Mouse (Mus musculus): ENCODE results near the gene Eps8l2.

Gene Eps8l2

DNA sequence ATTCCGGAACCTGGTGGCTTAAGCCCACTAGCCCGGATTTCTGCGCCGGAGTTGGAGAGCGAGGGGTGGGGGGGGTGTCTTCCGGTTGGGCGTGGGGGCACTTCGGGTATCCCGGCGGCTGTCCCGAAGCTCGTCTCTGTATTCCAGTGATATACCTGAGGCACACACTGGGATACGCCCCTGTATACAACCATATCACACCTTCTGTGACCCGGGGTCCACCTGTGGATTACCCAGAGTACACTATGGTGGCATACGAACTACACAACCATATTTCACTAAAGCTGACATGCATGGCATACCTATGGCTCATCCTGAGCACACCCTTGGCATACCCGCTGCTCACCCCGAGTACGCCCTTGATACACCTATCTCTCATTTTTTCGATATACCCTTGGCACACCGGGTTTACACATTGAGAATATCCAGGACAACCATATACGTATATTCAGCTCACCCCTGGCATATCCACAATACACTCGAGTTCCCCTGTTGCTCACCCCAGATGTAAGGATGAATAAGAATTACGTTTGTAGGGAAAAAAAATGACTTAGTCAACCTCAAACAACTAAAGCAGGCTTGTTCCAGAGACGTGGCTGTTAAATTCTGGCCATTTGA, 10.2 kb upstream of the Eps8l2 start:
- DNase-seq (ENCODE audit: low spot score in 2 of 2) = no peak

DNA sequence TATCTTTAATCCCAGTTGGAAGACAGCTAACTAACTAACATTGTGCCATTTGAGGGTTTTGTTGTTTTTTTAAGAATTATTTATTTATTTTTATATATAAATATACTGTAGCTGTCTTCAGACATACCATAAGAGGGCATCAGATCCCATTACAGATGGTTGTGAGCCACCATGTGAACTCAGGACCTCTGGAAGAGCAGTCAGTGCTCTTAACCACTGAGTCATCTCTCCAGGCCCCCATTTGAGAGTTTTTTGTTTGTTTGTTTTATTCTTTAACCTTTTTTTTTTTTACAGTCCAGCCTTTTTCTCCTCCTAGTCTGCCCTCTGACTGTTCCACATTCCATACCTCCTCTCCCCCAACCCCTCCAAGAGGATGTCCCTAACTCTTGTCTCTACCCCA, 8.0 kb upstream of the Eps8l2 start:
- DNase-seq (ENCODE audit: low spot score in 2 of 2) = no peak

DNA sequence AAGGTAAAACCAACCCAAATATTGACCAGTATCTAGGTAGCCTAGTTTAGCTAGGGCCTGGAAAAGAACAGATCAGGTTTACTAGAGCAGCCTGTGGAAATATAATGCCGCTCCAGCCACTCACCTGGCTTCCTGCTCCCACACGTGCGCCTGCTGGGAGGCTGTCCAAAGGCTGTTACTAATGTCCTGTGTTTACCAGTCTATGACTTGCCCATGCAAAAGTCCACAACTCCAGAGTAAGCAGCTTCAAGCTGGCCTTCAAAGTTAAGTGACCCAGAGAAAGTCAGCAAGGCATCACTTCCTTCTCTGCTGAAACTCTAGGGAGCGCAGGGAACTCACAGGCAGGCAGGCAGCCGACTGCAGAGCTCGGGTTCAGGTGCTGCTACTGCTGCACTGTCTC, 6.7 kb upstream of the Eps8l2 start:
- DNase-seq (ENCODE audit: low spot score in 2 of 2) = no peak

DNA sequence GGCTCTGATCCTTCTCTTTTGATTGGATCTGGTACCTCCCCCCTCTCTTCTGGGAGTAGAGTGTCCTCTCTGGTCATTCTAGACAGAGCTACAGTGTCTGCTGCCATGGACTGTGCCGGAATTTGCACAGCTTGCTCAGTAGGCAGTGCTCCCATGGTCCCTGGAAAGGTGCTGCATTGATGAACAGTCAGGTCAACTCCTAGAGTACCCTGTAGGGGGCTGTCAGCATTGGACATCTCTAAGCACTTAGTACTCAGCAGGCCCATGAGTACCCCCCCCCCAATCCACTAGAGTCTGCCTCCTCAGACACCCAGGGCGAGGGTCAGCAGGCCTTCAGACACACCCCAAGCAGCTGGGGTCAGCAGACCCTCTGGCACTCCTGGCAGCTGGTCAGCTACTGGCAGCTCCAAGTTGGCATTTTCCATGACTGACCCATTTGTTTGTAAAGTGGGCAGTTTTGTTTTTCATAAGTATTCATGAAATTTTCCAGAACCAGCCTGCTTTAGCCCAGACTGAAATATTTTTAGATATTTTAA, 3.6 kb upstream of the Eps8l2 start:
- no peak for DNase-seq (ENCODE audit: low spot score in 2 of 2)

DNA sequence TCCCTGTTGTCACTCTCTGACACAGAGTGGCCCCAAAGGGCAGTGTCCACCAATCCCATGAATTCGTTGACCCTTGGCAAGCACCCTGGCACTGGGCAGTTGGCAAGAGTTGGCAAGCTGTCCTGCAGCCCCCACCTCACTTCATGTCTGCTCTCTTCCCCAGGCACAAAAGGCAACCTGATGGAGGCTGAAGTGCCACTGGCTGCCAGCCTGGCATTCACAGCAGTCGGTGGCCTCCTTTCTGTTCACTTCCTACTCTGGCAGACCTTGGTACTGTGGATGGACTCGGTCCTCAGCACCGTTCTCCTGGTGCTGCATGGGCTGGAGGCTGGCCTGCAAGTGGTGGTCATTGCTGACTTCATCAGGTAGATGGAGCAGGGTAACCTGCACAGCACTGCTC, 3.0 kb upstream of the Eps8l2 start:
- DNase-seq (ENCODE audit: low spot score in 2 of 2) = no peak

DNA sequence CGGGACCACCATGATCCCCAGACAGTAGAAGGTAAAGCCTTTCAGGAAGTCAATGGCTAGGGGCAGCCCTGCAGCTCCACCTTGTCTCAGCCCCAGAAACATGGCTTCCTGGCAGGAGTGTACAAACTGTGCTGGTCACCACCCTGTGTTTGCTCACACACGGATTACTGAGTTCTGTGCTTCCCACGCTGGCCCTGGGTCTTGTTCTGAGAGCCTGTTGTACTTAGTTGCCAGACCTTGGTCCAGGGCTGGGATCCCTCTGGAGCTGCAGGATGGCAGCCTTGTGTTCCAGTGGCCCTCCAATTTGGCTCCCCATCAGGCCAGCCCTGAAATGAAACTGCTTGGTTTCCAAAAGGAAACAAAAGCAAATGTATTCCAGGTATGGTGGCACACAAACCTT, 2.4 kb upstream of the Eps8l2 start:
- no peak for DNase-seq (ENCODE audit: low spot score in 2 of 2)

DNA sequence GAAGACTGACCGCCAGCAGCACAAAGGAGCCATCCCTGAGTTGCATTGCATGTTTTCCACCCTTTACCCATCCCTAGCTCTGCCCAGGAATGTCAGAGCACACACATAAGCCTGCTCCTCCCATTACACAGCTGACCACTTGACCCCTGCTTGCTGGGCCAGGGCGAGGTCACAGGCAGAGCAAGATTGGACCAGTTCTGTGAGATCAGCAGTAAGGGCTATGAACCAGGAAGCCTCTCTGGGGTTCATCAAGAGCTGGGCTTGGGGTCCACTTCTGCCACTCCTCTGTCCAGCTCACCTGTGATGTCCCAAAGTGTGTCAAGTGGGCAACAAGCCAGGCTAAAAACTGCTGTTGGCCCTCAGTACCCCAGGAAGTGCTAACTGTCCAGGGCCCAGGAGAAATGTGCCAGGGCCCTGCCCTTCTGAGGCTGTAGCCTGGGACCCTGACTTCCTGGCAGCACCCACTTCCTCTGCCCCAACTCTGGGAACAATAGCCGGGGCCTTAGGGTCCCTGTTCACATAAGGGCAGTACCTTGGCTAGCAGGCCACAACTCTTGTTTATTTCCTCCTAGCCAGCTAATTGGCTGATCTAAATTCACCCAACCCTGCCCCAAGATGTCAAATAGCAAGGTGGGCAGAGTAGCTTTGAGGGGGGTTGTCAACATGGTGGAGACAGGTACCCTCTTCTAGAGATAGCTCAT, 814 bp upstream of the Eps8l2 start:
- DNase-seq (ENCODE audit: low spot score in 2 of 2) = no peak

DNA sequence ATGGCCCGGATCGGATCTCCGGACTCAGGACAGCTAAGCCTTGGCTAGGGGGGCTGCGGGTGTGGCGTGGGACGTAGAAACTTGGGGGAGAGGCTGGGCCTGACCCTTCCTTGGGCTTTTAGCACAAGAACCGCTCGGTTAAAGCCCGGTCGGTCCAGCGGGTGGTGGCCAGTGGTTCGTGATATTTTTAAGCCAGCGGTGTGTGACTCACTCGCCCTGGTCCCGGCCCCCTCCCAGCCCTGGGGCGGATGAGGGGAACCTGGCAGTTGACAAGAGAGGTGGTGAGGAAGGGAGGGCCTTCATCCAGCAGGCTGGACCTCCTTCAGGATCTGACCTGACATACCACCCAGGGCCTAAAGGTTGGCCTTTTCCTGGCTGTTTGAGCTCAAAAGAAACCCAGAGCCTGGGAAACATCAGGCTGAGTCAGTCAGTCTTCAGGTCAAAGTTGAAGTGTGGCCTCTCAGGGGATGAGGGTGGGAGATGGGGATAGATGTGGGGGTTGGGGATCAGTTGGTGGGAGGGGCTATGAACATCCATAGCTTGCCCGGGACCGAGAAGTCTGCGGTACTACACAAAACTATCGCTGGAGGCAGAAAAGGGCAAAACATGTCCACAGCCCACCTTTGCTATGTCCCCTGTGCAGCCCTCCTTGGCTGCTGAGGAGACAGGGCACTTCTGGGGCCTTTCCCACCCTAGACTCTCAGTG, 688 bp downstream of the Eps8l2 start:
- no peak for DNase-seq (ENCODE audit: low spot score in 2 of 2)

DNA sequence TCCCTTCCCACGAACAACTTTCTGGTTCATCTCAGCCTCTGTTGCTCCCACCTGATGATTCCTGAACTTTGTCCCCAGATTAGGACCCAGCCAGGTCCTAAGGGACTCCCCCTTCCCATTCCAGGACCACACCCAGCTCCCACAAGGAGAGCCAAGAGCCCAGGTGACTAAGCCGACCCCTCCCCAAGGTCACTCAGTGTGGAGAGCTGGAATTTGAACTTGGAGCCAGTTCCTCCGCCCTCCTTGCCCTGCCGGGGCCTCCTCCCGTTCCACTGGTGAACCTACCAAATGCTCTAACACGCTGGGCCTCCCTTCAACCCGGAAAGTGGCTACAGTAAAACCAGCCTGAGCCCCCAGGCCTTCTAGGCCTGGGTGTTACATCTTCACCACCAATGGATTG, 1.3 kb downstream of the Eps8l2 start:
- no peak for DNase-seq (ENCODE audit: low spot score in 2 of 2)

DNA sequence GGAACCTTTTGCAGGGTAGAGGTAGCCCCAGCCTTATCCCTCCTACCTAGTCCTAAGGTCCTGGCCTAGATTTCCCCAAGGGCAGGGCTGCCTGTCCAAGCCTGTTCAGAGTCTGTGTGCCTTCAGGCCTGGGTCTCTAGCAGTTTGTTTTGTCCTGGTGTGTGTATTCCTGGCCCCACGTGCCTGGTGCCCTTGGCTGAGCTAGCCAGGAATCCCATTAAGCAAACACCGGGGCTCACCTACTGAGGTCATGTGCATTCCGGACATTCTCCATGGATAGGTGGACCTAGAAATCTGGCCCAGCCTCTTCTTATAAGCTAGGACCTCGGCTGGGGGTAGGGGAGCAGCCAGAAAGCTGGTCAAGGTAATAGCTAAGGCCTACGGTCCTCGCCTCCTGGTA, 1.8 kb downstream of the Eps8l2 start:
- DNase-seq (ENCODE audit: low spot score in 2 of 2) = no peak

DNA sequence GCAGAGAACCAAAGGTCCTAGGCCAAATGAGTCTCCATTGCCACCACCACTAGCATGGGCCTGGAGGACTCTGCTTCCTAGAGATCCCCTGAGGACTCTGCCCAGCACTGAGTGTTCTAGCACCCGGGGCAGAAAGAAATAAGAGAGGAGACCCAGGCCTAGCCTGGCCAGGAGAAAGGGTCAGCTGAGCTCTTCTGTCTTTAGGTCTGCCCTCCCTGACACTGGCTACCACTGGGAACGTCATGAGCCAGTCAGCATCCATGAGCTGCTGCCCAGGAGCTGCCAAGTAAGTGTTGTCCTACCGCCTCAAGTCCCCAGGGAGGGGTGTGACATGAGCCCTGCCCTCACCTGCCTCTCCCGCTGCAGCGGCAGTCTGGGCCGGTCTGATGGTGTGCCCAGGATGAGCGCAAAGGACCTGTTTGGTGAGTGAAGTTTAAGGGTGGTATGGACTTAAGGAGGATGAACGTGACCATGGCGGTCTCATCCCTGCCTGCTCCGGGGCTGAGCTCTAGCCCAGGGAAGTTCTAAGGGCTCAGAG, 3.1 kb downstream of the Eps8l2 start:
- no peak for DNase-seq (ENCODE audit: low spot score in 2 of 2)

DNA sequence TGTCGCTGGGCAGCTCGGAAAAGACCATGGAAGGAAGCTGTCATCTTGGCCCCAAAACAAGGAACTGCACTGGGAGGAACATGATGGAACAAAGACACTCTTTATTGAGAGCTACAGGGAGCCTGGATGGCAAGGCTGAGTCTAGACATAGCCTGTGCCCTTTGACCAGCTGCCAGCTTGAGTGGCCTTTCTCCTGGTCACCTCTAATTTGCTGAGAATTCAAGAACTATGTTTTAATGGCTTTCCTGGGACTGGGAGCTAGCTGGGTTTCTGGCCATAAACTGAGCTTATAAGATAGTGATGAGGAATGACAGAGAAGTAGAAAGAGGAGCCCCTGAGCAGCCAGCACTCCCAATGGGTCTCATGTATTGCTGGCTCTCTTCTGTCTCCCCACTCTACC, 4.5 kb downstream of the Eps8l2 start:
- no peak for DNase-seq (ENCODE audit: low spot score in 2 of 2)

DNA sequence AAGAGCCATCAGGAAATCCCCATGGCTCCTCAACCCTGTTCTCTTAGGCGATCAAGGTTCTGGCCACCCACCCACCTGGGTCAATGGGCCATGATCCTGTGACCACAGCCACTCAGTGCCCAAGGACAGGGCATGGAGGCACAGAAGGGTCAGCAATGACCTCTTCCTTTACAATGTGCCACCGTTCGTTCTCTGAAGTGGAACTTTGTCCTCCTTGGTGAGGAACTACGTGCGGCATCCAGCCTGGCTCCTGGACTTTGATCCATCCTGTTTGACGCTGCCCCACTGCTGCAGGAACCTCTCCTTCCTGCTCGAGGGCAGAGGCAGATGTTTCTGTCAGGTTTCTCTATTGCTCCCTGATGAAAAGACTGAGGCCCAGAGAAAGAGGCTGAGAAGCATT, 5.0 kb downstream of the Eps8l2 start:
- DNase-seq (ENCODE audit: low spot score in 2 of 2) = no peak

DNA sequence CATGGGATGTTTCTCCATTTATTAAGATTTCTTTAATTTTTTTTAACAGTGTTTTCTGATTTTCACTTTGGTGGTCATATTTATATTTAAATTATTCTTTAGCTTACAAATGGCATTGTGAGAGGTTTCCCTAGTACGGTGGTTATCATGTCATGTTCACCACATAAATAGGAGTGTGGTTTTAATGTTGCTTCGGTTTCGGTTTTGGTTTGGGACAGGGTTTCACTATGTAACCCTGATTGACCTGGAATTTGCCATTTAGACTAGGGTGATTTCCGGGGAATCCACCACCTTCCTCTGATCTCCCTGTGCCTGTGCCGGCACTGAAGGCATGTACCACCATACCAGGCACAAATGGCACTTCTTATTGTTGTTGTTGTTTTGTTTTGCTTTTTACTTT, 6.1 kb downstream of the Eps8l2 start:
- no peak for DNase-seq (ENCODE audit: low spot score in 2 of 2)

DNA sequence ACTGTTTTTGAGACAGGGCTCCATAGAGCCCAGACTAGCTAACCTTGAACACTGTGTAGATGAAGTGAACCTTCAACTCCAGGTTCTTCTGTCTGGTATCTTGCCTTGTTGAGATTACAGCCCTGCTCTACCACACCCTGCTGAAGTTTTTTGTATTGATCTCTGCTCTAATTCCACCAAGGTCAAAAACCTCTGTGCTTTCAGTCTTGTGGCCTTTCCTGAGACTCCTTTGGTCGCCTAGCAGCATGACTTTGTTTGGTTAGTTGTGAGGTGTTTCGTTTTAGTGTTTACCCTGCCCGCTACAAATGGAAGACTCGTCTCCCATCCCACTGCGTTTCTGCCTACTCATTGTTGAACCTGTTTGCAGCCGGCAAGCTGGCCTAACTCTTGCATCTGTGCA, 12.4 kb downstream of the Eps8l2 start:
- DNase-seq (ENCODE audit: low spot score in 2 of 2) = no peak

DNA sequence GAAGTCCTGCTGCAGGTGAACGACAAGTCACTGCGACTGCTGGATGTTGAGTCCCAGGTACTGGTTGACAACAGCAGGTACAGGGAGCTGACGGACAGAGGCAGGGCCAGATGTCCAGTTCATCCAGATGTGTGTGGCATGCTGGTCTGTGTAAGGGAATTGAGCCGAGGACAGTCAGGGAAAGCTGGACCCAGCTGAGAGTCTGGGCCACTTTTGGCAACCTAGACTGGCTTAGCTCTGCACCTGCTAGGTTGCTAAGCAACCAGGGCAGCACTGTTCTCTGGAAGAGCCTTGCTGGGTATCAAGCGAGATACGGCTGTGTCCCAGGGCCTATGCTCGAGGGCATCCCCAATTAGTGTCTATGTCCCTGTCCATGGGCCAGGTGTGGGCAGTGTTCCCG, 16.4 kb downstream of the Eps8l2 start:
- DNase-seq (ENCODE audit: low spot score in 2 of 2) = no peak

DNA sequence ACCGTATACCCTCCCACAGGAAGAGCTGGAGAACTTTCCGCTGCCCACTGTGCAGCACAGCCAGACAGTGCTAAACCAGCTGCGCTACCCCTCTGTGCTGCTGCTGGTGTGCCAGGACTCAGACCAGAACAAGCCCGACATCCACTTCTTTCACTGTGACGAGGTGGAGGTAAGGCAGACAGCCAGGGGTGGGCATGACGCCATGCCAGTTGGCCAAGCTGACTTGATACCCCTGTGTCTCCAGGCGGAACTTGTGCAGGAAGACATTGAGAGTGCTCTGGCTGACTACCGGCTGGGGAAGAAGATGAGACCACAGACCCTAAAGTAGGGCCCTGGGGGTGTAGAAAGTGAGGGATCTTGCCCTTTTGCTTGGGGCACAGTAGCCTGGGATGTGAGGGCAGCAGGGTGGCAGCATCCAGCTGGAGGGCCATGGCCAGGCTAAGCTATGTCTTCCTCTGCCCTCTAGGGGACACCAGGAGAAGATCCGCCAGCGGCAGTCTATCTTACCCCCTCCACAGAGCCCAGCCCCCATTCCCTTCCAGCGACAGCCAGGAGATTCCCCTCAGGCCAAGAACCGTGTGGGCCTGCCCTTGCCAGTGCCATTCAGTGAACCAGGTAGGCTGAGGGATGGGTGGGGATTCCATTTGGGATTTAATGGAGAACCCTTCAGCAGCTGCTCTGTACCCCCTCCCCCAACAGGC, 17.1 kb downstream of the Eps8l2 start:
- no peak for DNase-seq (ENCODE audit: low spot score in 2 of 2)

DNA sequence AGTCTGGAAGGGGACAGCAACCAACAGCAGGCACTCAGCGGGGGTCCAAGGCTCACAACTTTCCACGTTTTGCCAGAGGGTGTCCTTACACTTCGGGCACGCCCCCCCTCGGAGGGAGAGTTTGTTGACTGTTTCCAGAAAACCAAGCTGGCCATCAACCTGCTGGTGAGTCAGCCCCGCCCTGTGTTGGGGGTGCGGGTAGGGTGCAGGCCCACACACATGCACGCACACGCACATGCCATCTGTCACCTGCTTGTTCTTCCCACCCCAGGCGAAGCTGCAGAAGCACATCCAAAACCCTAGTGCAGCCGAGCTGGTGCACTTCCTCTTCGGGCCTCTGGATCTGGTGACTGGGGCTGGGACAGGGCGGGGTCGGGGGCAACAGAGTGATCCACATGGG, 18.3 kb downstream of the Eps8l2 start:
- no peak for DNase-seq (ENCODE audit: low spot score in 2 of 2)

DNA sequence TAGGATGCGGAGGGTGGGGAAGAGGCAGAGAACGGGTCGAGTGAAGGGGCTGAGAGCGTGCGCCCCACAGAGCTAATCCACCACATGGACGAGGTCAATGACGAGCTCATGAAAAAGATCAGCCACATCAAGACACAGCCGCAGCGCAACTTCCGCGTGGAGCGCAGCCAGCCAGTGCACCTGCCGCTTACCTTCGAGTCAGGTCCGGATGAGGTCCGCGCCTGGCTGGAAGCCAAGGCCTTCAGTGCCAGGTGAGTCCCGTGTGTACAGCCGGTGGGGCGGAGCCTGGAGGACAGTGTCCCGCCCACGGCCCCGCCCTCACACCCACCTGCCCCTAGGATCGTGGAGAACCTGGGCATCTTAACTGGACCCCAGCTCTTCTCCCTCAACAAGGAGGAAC, 22.8 kb downstream of the Eps8l2 start:
- DNase-seq (ENCODE audit: low spot score in 2 of 2) = peak in 1 of 2 experiments; percentile 48

DNA sequence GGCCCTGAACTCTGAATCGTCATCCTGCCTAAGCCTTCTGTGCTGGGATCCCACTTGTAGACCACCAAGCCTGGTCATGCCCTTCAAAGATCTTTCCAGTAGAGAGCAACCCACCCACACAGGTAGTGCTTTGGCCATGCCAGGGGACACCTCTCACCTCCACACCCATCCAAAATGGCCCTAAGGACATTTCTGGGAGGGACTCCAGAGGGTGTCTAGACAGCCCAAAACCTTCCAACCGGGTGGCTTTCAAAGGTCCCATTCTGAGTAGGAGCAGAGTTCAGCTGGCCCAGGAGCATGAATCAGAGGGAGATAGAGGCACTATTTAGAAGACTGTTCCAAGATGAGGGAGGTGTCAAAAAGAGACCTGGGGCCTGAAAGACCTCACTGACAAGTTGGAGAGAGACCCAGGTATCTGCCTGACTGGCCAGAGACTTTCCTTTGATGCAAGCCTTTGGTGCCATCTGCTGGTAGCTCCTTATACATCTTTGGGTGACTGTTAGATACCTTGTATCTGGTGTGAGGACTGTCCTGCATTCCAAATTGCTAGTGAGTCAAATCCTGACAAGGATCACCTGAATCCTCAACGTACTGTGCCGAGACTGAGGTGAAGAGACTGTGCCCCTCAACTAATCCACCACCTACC, 24.5 kb downstream of the Eps8l2 start:
- DNase-seq (ENCODE audit: low spot score in 2 of 2) = peak; percentile 74 to 87

DNA sequence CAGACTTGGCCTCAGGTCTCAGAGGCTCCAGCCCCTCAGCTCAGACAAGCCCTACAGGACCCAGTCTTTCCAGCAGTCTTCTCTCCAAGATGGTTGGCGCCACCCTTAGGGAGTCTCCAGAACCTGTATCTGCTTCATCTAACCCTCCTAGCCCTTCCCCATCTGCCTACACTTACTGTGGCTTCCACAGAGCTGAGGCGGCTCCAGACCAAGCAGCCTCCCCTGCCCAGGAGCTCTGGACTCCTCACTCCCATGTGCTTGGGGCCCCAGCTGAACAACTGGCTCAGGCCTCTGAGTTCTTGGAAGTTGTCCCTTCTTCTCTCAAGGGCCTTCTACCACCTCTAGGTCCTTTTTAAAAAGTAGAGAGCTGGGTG, 25.1 kb downstream of the Eps8l2 start:
- peak in 1 of 2 experiments; percentile 36 for DNase-seq (ENCODE audit: low spot score in 2 of 2)
